Mouse (Mus musculus) ES-CJ7 (cell line): Measurements from ENCODE around the gene Zfp64.

ENCODE experiments used
- DNase-seq: peaks from one replicate; pipeline ENCODE4 v3.0.0; 2011; ENCODE audit warnings: low read depth, low spot score

Zfp64 gene

DNA sequence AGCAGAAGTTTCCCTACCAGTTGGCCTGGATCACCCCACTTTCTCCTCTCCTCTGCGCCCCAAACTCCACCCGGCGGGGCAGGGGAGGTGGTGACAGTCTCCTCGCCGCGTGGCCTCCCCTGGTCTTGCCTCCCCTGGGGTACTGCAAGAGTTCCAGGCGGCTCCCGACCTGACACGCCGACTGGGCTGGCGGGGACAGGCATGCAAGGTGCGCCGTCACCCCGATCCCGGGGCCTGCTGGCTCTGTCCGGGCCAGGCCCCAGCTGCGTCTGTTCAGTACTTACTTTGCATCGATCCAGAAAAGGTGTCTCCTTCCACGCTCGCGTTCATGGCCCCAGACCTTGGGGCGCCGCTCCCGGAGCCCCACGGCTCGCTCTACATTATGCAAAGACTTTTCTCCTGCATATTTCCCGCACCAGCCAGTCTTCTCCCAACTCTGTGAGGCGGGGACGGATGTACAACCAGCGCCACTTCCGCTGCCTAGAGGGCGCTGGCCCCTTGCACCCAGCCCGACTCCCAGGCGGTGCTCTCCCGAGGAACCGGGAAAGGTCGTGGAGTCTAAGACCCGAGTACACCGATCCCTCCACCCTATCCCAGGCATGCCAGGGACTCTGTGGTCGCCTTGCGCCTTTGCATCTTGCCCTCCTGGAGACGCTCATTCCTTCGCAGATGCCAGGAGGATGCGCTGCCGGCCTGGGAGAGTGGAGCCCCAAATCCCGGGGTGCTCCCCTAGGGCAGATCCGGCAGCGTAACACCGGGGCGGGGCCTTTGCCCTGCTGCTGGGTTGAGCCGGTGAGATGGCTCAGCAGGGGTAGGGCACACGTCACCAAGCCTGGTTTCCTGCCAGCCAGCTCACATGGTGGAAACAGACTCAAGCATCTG lies at the start of gene Zfp64:
TSS of gene Zfp64 (minus strand) at position 753 of the 882 bp plus-strand sequence.
- peak; percentile 91 for DNase-seq

- DNase-seq, result peak; percentile 82
Measured at GRCm38 (mm10) chr2:168992642-168993420, 37.4 kb upstream of the Zfp64 start.

- DNase-seq, result peak; percentile 49
Measured at GRCm38 (mm10) chr2:168990957-168991356, 35.6 kb upstream of the Zfp64 start.

- no peak for DNase-seq
Measured at GRCm38 (mm10) chr2:168990061-168990753, 34.8 kb upstream of the Zfp64 start.

- DNase-seq, result peak; percentile 77
Measured at GRCm38 (mm10) chr2:168988056-168988455, 32.7 kb upstream of the Zfp64 start.

- DNase-seq, result peak; percentile 68
Measured at GRCm38 (mm10) chr2:168987421-168987820, 32.0 kb upstream of the Zfp64 start.

- no peak for DNase-seq
Measured at GRCm38 (mm10) chr2:168981951-168982350, 26.6 kb upstream of the Zfp64 start.

GRCm38 (mm10) chr2:168981448-168981847 lies 26.1 kb upstream of the Zfp64 start:
- peak; percentile 69 for DNase-seq

DNA sequence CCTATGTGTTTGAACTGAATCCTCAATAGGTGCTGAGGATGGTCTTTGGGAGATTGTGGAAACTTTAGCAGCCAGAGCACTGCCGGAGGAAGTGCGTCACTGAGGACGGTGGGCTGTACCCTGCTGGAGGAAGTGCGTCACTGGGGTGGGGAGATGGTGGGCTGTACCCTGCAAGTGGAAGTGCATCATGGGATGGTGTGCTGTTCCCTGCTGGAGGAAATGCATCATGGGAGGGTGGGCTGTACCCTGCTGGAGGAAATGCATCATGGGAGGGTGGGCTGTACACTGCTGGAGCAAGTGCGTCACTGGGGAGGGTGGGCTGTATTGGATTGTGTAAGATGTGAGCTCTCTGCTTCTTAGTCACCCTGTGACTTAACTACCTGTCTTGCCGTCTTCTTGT lies 25.5 kb upstream of the Zfp64 start:
- peak; percentile 100 for DNase-seq

DNA sequence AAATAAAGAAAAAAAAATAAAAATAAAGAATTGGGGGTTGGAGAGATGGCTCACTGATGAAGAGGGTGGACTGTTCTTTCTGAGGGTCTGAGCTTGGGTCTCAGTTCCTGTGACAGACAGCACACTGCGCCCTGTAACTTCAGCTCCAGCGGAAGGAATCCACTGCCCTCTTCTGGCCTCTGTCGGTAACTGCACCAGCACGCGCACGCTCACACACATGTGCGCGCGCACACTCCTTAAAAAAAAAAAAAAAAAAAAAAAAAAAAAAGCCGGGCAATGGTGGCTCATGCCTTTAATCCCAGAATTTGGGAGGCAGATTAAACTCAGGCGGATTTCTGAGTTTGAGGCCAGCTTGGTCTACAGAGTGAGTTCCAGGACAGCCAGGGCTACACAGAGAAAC lies 24.4 kb upstream of the Zfp64 start:
- peak; percentile 91 for DNase-seq

DNA sequence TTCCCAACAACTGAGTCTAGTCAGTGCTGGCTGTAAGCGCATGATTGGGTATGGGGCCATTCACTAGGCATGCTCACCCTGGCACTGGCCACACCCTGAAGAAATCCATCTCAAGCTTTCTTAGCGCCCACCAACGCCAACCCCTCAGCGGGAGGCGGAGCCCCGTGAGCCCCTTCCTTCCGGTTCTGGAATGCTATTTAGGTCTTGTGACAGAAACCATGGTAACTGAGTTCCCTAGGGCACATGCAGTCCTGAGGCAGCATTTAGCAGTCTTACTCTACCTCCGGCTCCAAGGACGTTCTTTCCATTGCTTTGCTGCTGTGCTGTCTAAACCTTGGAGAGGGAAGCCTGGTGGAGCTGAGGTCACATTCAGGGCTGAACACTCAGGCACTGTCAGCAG lies 22.6 kb upstream of the Zfp64 start:
- peak; percentile 88 for DNase-seq

DNA sequence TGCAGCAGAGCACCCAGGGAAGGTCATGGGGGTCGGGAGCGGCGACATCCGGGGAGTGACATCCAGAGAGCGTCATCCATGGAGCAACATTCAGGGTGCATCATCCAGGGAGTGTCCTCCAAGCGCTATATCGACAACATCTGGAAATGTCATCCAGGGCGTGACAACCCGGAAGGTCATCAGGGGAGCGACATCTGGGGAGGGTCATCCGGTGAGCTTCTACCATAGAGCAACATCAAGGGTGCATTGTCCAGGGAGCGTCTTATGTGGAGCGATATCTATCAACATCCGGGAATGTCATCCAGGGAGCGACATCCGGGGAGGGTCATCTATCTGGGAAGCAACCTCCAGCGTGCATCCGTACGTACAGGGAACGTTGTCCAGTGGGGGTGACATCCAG lies 14.7 kb upstream of the Zfp64 start:
- DNase-seq, result peak; percentile 93

DNA sequence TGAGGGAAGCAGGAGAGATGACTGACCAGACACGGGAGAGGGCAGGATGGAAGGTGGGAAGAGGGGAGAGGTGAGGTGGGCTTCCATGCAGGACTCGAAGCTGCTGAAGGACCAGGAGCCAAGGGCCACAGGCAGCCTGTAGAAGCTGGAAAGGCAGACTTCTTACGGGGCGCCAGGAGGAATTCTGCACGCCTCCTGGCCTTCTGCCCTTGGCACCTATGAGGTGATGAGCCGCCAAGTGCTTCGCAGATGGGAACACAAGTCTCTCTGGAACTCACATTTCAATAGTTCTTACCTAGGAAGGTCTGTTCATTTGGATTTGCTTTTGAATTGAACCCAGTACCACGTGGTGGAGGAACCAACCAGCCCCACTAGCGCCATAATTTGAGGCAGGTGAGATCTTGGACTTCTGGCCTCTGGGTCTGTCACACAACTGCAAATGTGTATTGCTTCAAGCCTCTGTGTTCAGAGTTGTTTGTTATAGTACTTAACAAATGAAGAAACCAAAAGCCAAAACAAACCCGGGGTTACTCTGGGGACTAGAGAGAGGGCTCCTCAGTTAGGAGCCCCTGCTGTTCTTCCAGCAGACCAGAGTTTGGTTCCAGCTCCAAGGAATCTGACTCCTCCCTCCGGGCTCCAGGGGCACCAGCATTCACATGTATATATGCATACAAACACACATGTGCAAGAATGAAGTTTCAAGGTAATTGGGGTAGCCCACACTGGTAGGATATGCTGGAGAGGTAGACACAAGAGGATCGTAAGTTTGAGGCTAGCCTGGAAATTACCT lies 12.9 kb upstream of the Zfp64 start:
- DNase-seq, result no peak

DNA sequence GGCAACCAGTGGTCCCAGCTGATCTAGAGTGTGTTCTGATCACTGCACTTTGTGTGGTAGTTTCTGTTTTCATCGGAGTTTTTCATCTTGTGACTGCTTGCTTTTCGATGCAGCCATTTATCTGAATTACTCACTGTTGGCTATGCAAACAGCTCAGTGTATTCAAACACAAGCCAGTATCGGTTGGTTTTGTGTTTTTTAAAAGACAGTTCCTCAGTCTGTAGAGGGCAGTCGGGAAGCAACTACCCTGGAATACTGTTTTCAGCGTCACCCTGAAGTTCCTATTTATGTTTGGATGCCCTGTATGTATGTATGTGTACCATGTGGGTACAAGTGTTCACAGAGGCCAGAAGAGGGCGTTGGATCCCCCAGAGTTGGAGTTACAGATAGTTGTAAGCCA lies 11.1 kb upstream of the Zfp64 start:
- DNase-seq, result no peak

GRCm38 (mm10) chr2:168964849-168965248 lies 9.5 kb upstream of the Zfp64 start:
- DNase-seq, result no peak

DNA sequence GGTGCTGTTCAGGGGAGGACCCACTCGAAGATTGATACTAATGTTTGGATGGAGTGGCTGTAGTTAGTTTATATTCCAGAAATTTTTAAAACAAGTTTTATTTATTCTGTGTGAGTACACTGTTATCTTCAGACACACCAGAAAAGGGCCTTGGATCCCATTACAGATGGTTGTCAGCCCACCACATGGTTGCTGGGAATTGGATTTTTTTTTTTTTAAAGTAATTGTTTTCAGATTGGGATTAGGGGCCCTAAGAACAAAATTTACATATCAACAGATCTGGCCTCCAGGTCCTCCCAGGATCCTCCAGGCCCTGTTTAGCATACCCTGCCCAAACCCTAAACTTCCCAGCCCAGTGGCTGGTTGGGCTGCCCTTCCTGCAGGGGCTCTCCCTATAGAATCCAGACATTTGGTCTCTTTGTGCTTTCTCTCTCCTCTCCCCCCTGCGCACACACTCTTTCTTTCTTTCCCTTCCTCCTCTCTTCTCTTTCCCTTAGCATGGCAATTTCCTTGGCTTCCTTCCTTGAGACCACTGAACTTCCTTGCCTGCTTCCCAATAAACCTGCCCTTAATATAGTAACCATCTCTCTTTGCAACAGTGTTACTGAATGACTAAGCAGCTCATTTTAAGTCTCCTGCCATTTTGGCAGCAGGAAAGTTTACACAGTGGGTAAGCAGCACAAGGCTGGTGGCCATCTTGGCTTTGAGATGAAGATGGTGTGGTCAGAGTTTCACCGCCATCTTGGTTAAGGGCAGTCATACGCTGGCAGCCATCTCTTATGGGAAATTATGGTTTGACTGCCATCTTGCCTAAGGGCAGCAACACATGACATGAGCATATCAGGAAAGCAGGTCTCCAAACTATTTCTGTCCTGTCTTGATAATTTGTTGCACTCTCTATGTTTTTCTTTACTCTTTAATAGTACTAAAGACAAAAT lies 6.6 kb upstream of the Zfp64 start:
- DNase-seq, result peak; percentile 93

GRCm38 (mm10) chr2:168960814-168961213 lies 5.4 kb upstream of the Zfp64 start:
- DNase-seq, result peak; percentile 88

DNA sequence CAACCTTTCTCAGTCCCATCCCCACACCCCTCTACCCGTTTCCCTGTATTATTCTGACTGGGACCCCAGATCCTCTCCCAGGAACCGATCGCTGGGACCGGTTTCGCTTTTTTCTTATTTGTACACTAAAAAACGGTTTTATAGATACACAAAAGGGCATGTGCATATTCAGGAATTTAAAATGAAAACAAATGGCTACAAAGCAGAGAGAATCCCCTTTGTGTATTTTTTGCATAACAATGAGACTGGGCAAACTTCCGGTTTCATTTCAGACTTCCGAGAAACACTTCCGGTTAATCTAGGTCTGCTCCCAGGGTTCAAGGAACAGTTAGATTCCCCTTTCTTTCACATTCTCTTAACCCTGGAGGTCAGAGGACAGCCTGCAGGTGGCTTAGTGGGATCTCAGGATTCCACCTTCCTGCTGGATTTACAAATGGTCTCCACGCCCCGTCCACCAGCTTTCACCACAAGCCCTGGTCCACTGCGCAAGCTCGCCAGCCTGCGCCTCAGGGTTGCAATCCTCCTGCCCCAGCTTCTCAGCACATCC lies 4.0 kb upstream of the Zfp64 start:
- DNase-seq, result peak; percentile 94

GRCm38 (mm10) chr2:168955850-168956346 lies 511 bp upstream of the Zfp64 start:
- DNase-seq, result peak; percentile 97

- DNase-seq, result no peak
Measured at GRCm38 (mm10) chr2:168954376-168954775, 1.0 kb downstream of the Zfp64 start.
